Mouse (Mus musculus): ENCODE data around the gene Fgfr2.

DNA sequence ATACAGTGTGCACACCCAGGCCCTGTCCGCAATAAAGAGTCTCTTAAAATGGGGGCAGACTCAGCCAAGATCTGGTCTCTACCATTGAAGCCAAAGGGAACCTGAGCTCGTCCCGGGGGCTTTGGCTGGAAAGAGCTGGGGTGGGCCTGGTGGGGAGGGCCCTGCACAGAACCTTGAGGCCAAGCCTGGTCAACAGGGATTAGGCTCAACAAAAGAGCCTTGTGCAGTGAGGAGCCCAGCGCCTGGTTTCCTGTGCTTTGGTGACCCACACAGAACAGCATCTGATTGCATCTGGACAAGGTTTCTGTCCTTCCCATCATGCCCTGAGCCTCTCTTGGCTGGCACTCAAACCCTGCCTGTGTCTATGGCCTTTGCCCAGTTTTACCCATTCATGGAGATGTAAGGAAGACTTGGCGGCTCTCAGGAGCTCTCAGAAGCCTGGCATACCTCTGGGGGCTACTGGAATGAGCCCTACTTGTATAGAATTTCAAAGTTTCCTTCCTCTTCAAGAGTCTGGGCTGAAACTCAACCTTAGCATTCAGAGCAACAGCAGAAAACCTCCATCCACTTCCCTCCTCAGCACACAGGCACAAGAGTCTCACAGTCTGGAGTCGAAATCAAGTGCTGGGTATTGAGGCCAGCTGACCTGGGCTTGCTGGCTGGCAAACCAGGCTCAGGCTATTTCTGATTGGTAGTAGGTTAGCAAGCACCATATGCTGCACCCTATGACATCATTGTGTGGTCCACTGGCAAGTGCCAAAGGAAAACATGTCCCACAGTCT is 911.0 kb downstream of the Fgfr2 start:
- no peak for TF ChIP-seq CEBPB (IDR thresholded peaks at IDR 0.05; ENCODE audit: insufficient read depth, poor library complexity, severe bottlenecking)
- no peak for TF ChIP-seq POLR2A (IDR thresholded peaks at IDR 0.05; ENCODE audit: insufficient read length, low read depth)
